Comparison of ENCODE assay signal across 20 mouse cellular contexts in the genomic region with DNA sequence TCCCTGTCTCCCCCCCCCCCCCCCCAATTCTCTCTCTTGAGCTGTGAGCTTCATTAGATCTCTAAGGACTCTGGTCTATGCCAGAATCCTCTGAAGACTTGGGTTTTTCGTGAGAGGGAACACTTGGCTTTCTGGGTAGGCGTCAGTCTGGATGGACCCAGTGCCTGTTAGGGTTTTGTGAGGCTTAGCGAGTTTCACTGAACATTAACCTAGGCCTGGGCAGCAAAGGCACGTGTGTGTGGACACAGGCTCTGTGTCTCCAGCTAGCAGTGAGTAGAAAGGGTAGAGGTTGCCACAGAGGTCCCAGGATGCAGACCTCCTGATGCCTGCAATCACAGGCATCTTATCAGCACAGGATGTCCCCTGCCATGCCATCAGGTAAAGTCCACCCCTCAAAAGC. TPM values are rescaled to one million over a fixed set of nuclear protein-coding genes. Genes with fewer than 3 reads are reported as not detected.
DNase-seq lines count a peak whose midpoint lies in the region; ATAC-seq and TF ChIP-seq lines count a peak whose summit lies in the region.
"Had no signal": no experiment of that assay in that cellular context is flagged by ENCODE, and none has a peak within 500 bp of the region (broad histone marks: within the 10 kb centered on the region; RNA-seq: fewer than 3 reads in every experiment).

No protein-coding gene starts in this region.

- H3K4me1 ChIP-seq in kidney, adult 2 months (ENCODE audit: control insufficient read depth, insufficient read depth, low read length): no peaks in the 10 kb centered on the region
- H3K4me1 ChIP-seq in stomach, embryonic 15.5 days: no peaks in the 10 kb centered on the region
- H3K4me1 ChIP-seq in stomach, postnatal 0 days (replicated peaks; ENCODE audit: control insufficient read depth, insufficient read depth): no peaks in the 10 kb centered on the region
- 0 out of 2 replicates have a peak, but pooled peaks cover 16% of the 10 kb centered on the region for H3K4me1 ChIP-seq in liver, embryonic 12.5 days
- H3K4me1 ChIP-seq: embryonic facial prominence, embryonic 13.5 days had no signal

- H3K27me3 ChIP-seq in kidney, adult 2 months (replicated peaks; ENCODE audit: control insufficient read depth, insufficient read depth, low read length): no peaks in the 10 kb centered on the region
- H3K27me3 ChIP-seq in stomach, embryonic 15.5 days (replicated peaks): no peaks in the 10 kb centered on the region
- no peaks in the 10 kb centered on the region for H3K27me3 ChIP-seq in stomach, postnatal 0 days (ENCODE audit: control insufficient read depth, insufficient read depth, low read length)
- H3K27me3 ChIP-seq in liver, embryonic 12.5 days (replicated peaks): no peaks in the 10 kb centered on the region
- H3K27me3 ChIP-seq: embryonic facial prominence, embryonic 13.5 days; neural tube, embryonic 15.5 days had no signal

- H3K36me3 ChIP-seq in kidney, adult 2 months (ENCODE audit: control insufficient read depth, insufficient read depth, low read length): no peaks in the 10 kb centered on the region
- no peaks in the 10 kb centered on the region for H3K36me3 ChIP-seq in stomach, embryonic 15.5 days
- H3K36me3 ChIP-seq in stomach, postnatal 0 days (ENCODE audit: control insufficient read depth, insufficient read depth, low read length): no peaks in the 10 kb centered on the region
- H3K36me3 ChIP-seq in liver, embryonic 12.5 days: no peaks in the 10 kb centered on the region
- H3K36me3 ChIP-seq: embryonic facial prominence, embryonic 13.5 days; heart, embryonic 13.5 days; hindbrain, embryonic 12.5 days; neural tube, embryonic 15.5 days had no signal

- TF ChIP-seq POLR2A in kidney, adult 2 months (IDR thresholded peaks at IDR 0.05; ENCODE audit: low read depth, low read length): no peak

- H3K27ac ChIP-seq in kidney, adult 2 months (ENCODE audit: insufficient read depth, low read depth, low read length): no peak overlapping the region
- H3K27ac ChIP-seq in stomach, embryonic 15.5 days: no peak overlapping the region
- H3K27ac ChIP-seq in stomach, postnatal 0 days (replicated peaks): no peak overlapping the region
- H3K27ac ChIP-seq in liver, embryonic 12.5 days: peak overlapping the region; percentile 72
- H3K27ac ChIP-seq: embryonic facial prominence, embryonic 13.5 days; heart, embryonic 13.5 days; hindbrain, embryonic 12.5 days; neural tube, embryonic 15.5 days had no signal

- no peak for TF ChIP-seq EP300 in stomach, postnatal 0 days (optimal IDR thresholded peaks at IDR 0.05)

- H3K4me2 ChIP-seq in stomach, embryonic 15.5 days: no peak overlapping the region
- no peak overlapping the region for H3K4me2 ChIP-seq in stomach, postnatal 0 days (replicated peaks; ENCODE audit: low read depth)
- no peak overlapping the region for H3K4me2 ChIP-seq in liver, embryonic 12.5 days
- H3K4me2 ChIP-seq: embryonic facial prominence, embryonic 13.5 days; heart, embryonic 13.5 days; hindbrain, embryonic 12.5 days; neural tube, embryonic 15.5 days had no signal

- no peak overlapping the region for H3K9ac ChIP-seq in stomach, embryonic 15.5 days
- H3K9ac ChIP-seq in stomach, postnatal 0 days (ENCODE audit: low read length): no peak overlapping the region
- H3K9ac ChIP-seq in liver, embryonic 12.5 days: no peak overlapping the region
- H3K9ac ChIP-seq: embryonic facial prominence, embryonic 13.5 days; heart, embryonic 13.5 days; hindbrain, embryonic 12.5 days; neural tube, embryonic 15.5 days had no signal

- WGBS in kidney, adult 2 months: 37% methylated on average over 4 of the region's 4 CpGs
- 50% methylated on average over 4 of the region's 4 CpGs for WGBS in stomach, embryonic 15.5 days
- WGBS in stomach, postnatal 0 days: 45% methylated on average over 4 of the region's 4 CpGs
- WGBS in liver, embryonic 12.5 days (ENCODE audit: insufficient replicate concordance): 25% methylated on average over 4 of the region's 4 CpGs

- peak; percentile 11 for DNase-seq in kidney, adult 2 months
- no peak for DNase-seq in kidney, postnatal 25 days
- no peak for DNase-seq in stomach, postnatal 0 days (ENCODE audit: low spot score)
- DNase-seq in gastrocnemius, postnatal 4 days (ENCODE audit: low spot score in 2 of 2): no peak
- DNase-seq in right cerebral cortex, adult 2 months (ENCODE audit: low spot score in 2 of 2): no peak
- DNase-seq: cerebellum, adult 11 months; gastrocnemius, postnatal 25 days; kidney, postnatal 10 days; lung, postnatal 14 days; right cerebral cortex, adult 18-20 months; thymus, postnatal 4 days had no signal

- no peaks in the 10 kb centered on the region for H3K9me3 ChIP-seq in stomach, embryonic 15.5 days
- no peaks in the 10 kb centered on the region for H3K9me3 ChIP-seq in stomach, postnatal 0 days (ENCODE audit: control insufficient read depth, low read length)
- H3K9me3 ChIP-seq in liver, embryonic 12.5 days (replicated peaks): no peaks in the 10 kb centered on the region
- H3K9me3 ChIP-seq: embryonic facial prominence, embryonic 13.5 days; heart, embryonic 13.5 days; hindbrain, embryonic 12.5 days; neural tube, embryonic 15.5 days had no signal

- peak; percentile 51; the same call in 1 of the 2 replicates for ATAC-seq in stomach, embryonic 15.5 days (ENCODE audit: insufficient read depth, low FRiP score, low read depth)
- no peak for ATAC-seq in stomach, postnatal 0 days (ENCODE audit: low FRiP score, low TSS enrichment)
- ATAC-seq in liver, embryonic 12.5 days: peak; percentile 77

- TF ChIP-seq CTCF in kidney, adult 2 months (conservative IDR thresholded peaks at IDR 0.05; ENCODE audit: insufficient read depth, insufficient read length, low read depth, low read length): no peak
- TF ChIP-seq CTCF in stomach, postnatal 0 days (IDR thresholded peaks at IDR 0.05; ENCODE audit: low read depth): no peak

- H3K4me3 ChIP-seq in kidney, adult 2 months (ENCODE audit: insufficient read depth, low read depth, low read length): no peak overlapping the region
- H3K4me3 ChIP-seq in stomach, embryonic 15.5 days (replicated peaks): no peak overlapping the region
- H3K4me3 ChIP-seq in stomach, postnatal 0 days (ENCODE audit: low read depth, low read length): no peak overlapping the region
- H3K4me3 ChIP-seq in liver, embryonic 12.5 days: no peak overlapping the region
- H3K4me3 ChIP-seq: embryonic facial prominence, embryonic 13.5 days; heart, embryonic 13.5 days; hindbrain, embryonic 12.5 days; neural tube, embryonic 15.5 days had no signal

RNA-seq across cellular contexts. Expression of gene Dlk1, which starts 48.4 kb away (rescaled TPM):
- 3.4 and 4.6 TPM in 2 replicates for polyA plus RNA-seq in kidney, adult 2 months (2012; rRNA removed)
- 487 and 492 TPM in 2 replicates for polyA plus RNA-seq in stomach, embryonic 15.5 days (2015; fragmentation: Nextera tagmentation; extraction: Ambion mirVana)
- 183 and 187 TPM in 2 replicates for polyA plus RNA-seq in stomach, postnatal 0 days (2015; fragmentation: Nextera tagmentation; extraction: Ambion mirVana)
- 529 and 540 TPM in 2 replicates for polyA plus RNA-seq in liver, embryonic 12.5 days (2016; fragmentation: Nextera tagmentation; extraction: Ambion mirVana)
- 1,000 to 10,000 TPM; 4,057 to 4,187 TPM for total RNA-seq in gastrocnemius, postnatal 4 days (2021)
- total RNA-seq: common myeloid progenitor, adult 5-6 weeks; monocyte, adult 5-6 weeks had no signal
- polyA plus RNA-seq: C2C12 had no signal

Comparison
In these comparisons a context has a peak if more than half of its experiments do, and no peak if none do; other contexts are left out.
1. RNA of gene Dlk1, which starts 48.4 kb away (polyA plus RNA-seq): 529 to 540 TPM in liver, embryonic 12.5 days, 487 to 492 TPM in stomach, embryonic 15.5 days and 183 to 187 TPM in stomach, postnatal 0 days; 3.4 to 4.6 TPM in kidney, adult 2 months; every median in the first group is over 10 times any median in the second.